Mouse (Mus musculus) spleen, postnatal 0 days (tissue): ENCODE data around the gene Bex2. TPM values are rescaled to one million over a fixed set of nuclear protein-coding genes. Genes with fewer than 3 reads are reported as not detected.

ENCODE experiments used
- polyA plus RNA-seq: library from polyadenylated mRNA; unstranded; fragments of >200 nt; fragmentation: Nextera tagmentation; extraction: Ambion mirVana; gene quantifications from 2 replicates; pipeline ENCODE4 v1.2.1, GENCODE M21; 2015

The Bex2 gene
- 8.3 and 8.5 TPM in 2 replicates for polyA plus RNA-seq

GRCm38 (mm10) chrX:136068020-136068419 is at the start of gene Bex2:
Bex2 (minus strand) TSS chrX:136068236.

GRCm38 (mm10) chrX:136085155-136085554 is 17.1 kb upstream of the Bex2 start, which contains the start of gene Nxf3:
Nxf3 (minus strand) TSS chrX:136085255.

GRCm38 (mm10) chrX:136032799-136033763 is 35.0 kb downstream of the Bex2 start, which contains the start of gene Arxes1:
Arxes1 (plus strand) TSS chrX:136033367.

Other genes with a start within 250 kb of the Bex2 start
- 2.6 and 3.5 TPM in 2 replicates for gene Gprasp2, start 229.2 kb downstream of the Bex2 start, polyA plus RNA-seq
- gene Arxes2, start 74.4 kb downstream of the Bex2 start, polyA plus RNA-seq, result 22.9 and 31.0 TPM in 2 replicates
- gene Arxes1, start 34.9 kb downstream of the Bex2 start, polyA plus RNA-seq, result 10.1 and 12.9 TPM in 2 replicates
- gene Nxf3, start 17.0 kb upstream of the Bex2 start, polyA plus RNA-seq, result 0.22 and 0.27 TPM in 2 replicates
- 73.2 and 98.4 TPM in 2 replicates for gene Bex4, start 70.8 kb upstream of the Bex2 start, polyA plus RNA-seq
- 86.9 and 103 TPM in 2 replicates for gene Tceal8, start 104.1 kb upstream of the Bex2 start, polyA plus RNA-seq
- 0.81 and 1.5 TPM in 2 replicates for gene Tceal5, start 135.6 kb upstream of the Bex2 start, polyA plus RNA-seq
- gene Tceal7, start 146.5 kb upstream of the Bex2 start, polyA plus RNA-seq, result 0.22 TPM in 1 of 2 replicates, not detected in the other
- gene Bex1, start 147.3 kb upstream of the Bex2 start, polyA plus RNA-seq, result 2.7 and 3.8 TPM in 2 replicates
- 191 and 202 TPM in 2 replicates for gene Tceal9, start 176.8 kb upstream of the Bex2 start, polyA plus RNA-seq
- gene Bex3, start 202.0 kb upstream of the Bex2 start, polyA plus RNA-seq, result 143 and 151 TPM in 2 replicates